Mouse (Mus musculus): ENCODE data around the gene 1700025G04Rik.

Gene 1700025G04Rik

DNA sequence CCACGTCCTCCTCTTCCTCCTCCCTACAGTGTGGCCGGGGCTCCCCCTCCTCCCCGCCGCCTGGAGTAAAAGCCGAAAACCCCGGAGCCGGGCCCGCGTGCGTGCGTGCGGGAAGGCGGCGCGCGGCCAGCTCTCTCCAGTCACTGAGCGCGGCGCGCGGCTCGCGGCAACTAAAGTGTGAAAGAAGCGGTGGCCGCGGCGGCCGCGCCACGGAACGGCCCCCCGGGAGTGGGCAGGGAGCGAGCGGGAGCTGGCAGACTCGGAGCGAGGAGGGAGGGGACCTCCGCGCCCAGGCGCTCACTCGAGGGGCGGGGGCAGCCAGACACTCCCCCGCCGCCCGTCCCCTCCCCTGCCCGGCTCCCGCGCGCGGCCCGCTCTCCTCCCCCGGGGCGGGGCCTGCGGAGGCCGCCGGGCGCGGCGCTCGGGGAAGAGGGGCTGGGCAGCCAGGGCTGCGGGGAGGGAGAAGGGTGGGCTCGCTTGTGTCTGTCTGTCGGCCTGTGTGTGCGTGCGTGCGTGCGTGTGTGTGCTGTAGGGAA is at the start of gene 1700025G04Rik:
TSS of gene 1700025G04Rik (minus strand) at position 108 of the 536 bp plus-strand sequence.
- in situ Hi-C loops (cut with MboI, MseI), result no loop called here

GRCm38 (mm10) chr1:152139496-152139895 is 49.6 kb upstream of the 1700025G04Rik start:
- in situ Hi-C loops (cut with MboI, MseI), result no loop called here

- in situ Hi-C loops (cut with MboI, MseI), result no loop called here
Observed at GRCm38 (mm10) chr1:152130029-152130727, 40.3 kb upstream of the 1700025G04Rik start.

DNA sequence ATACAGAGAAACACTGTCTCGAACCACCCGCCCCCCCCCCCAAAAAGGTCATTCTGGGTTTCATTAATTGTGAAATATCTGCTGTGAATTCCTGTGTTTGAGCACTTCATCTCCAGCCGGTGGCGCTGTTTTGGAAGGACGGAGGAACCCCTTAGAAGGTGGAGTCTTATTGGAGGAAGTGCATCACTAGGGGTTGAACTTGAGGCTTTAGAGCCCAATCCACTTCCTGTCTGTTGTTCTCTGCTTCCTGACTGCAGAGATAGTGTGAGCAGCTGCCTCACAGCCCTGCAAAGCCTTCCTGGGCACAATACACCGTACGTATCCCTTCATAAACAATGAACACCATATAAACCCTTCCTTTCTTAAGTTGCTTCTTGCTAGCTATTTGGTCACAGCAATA is 35.5 kb upstream of the 1700025G04Rik start:
- in situ Hi-C loops (cut with MboI, MseI), result no loop called here

DNA sequence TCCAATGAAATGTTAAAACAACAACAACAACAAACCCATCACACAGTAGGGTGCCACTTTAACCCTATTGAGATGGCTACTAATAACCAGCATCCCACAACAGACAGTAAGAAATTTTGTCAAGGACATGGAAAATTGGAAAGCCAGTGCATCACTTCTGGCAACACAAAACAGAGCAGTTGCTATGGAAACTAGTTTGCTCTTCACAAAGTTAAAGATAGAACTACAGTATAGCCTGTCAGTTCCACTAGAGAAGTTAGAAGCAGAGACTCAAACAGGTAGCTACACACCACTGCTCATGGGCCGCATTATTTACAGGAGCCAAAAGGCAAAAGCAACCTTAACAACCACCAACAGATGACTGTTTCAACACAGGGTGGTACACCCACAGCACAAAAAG is 20.2 kb upstream of the 1700025G04Rik start:
- in situ Hi-C loops (cut with MboI, MseI), result no loop called here

GRCm38 (mm10) chr1:152106136-152106535 is 16.2 kb upstream of the 1700025G04Rik start:
- in situ Hi-C loops (cut with MboI, MseI), result no loop called here

- in situ Hi-C loops (cut with MboI, MseI), result no loop called here
Observed at GRCm38 (mm10) chr1:152105246-152105645, 15.3 kb upstream of the 1700025G04Rik start.

- in situ Hi-C loops (cut with MboI, MseI), result no loop called here
Observed at GRCm38 (mm10) chr1:152101746-152102145, 11.8 kb upstream of the 1700025G04Rik start.

GRCm38 (mm10) chr1:152096045-152096444 is 6.1 kb upstream of the 1700025G04Rik start:
- in situ Hi-C loops (cut with MboI, MseI), result no loop called here

- in situ Hi-C loops (cut with MboI, MseI), result no loop called here
Observed at GRCm38 (mm10) chr1:152090564-152091545, 930 bp upstream of the 1700025G04Rik start.

DNA sequence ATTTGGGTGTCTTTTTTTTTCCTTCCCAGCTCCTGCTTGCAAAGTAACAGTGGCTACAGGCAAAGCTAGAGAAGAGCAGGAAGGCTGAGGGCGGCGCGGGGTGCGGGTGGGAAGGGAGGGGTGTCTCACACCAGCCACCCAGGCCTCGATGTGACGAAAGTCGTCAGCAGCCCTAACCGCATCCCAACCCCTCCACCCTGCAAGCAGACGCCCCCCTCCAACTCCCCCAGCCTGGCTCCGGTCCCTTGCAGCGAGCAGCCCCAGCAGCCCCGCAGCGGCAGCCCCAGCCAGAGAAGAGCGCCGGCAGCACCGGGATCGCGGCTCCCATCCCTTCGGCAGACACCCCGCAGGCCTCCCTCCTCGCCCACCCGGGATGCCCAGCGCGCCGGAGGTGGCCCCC is 399 bp downstream of the 1700025G04Rik start:
- in situ Hi-C loops (cut with MboI, MseI), result loop anchor here (5.0 to 10.0 kb wide), 2 partner anchors 62 to 295 kb away; partner anchors contain the start of gene Tsen15

DNA sequence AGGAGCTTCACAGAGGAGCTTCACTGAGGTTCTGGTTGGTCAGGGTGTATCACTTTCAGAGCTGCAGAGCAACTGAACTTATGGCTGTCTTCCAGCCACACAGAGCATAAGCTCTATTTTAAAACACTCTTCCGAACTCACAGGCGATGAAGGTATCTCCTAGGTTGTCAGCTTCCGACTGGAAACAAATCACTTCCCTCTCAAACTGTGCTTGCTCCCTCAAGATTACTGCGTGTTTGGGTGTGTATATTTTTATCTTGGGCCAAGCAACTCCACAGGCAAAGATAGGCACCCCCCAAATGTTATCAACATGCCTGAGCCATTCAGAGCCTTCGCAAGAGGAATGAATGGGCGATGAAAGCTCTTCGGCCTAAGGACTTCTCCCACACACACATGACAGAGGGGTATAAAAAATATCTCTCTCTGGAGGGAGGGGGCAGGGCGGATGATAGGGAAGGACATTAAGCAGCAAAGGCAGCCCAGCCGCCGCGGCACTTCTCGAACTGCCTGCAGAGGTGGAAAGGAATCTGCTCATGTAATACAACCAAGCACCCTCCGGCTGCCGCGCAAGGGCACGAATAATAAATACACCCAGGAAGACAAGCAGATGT is 1.0 kb downstream of the 1700025G04Rik start:
- in situ Hi-C loops (cut with MboI, MseI), result loop anchor here (5.0 to 10.0 kb wide), 2 partner anchors 62 to 296 kb away; partner anchors contain the start of gene Tsen15

DNA sequence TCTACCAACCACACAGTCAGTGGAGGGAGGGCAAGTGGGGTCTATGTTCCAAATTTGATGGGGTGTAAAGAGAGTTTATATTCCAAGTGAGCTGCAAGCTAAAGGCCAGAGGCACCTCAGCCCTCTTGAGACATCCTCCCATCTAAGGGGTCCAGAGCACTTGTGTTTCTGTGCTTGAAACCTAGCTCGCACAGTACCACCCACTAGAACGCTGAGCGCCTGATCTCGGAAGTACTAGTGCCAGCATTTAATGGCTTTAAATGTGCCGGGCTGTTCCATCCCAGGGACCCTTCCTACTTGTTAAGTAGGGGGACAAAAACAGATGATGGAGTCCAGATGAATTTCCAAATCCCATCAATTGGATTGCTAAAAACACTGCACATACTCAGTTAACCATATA is 1.9 kb downstream of the 1700025G04Rik start:
- in situ Hi-C loops (cut with MboI, MseI), result loop anchor here (5.0 to 10.0 kb wide), 2 partner anchors 61 to 297 kb away; partner anchors contain the start of gene Tsen15

DNA sequence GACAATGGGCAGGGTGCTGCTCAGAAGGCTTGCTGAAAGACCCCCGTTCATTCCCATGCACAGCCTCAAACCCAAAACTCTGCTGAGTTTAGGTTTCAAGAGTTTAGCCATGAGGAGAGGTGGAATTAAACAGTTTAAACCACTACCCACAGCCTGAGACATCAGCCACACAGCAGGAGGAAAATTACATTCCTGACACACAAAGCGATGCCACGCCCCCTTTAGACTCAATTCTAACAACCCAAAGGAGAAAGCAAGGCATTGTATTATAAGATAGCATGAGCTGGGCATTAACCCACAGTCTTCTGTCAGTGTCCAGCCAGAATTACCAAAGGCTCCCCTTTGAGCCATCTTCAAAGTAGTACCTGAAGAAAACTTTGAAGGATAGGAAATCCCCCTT is 3.0 kb downstream of the 1700025G04Rik start:
- in situ Hi-C loops (cut with MboI, MseI), result loop anchor here (5.0 to 10.0 kb wide), 2 partner anchors 60 to 298 kb away; partner anchors contain the start of gene Tsen15

GRCm38 (mm10) chr1:152085561-152085960 is 4.4 kb downstream of the 1700025G04Rik start:
- in situ Hi-C loops (cut with MboI, MseI), result loop anchor here (5.0 to 10.0 kb wide), 2 partner anchors 58 to 299 kb away; partner anchors contain the start of gene Tsen15

GRCm38 (mm10) chr1:152084638-152085345 is 5.1 kb downstream of the 1700025G04Rik start:
- in situ Hi-C loops (cut with MboI, MseI), result loop anchor here (5.0 to 10.0 kb wide), 2 partner anchors 57 to 300 kb away; partner anchors contain the start of gene Tsen15

- in situ Hi-C loops (cut with MboI, MseI), result loop anchor here (10.0 kb wide), 1 partner anchor 303 kb away; the partner anchor contains the start of gene Tsen15
Observed at GRCm38 (mm10) chr1:152081954-152082711, 7.8 kb downstream of the 1700025G04Rik start.

- in situ Hi-C loops (cut with MboI, MseI), result loop anchor here (10.0 kb wide), 1 partner anchor 304 kb away; the partner anchor contains the start of gene Tsen15
Observed at GRCm38 (mm10) chr1:152081121-152081520, 8.8 kb downstream of the 1700025G04Rik start.

- in situ Hi-C loops (cut with MboI, MseI), result loop anchor here (10.0 kb wide), 1 partner anchor 305 kb away; the partner anchor contains the start of gene Tsen15
Observed at GRCm38 (mm10) chr1:152080244-152080643, 9.7 kb downstream of the 1700025G04Rik start.
